Mouse (Mus musculus) kidney, adult 2 months (tissue): ENCODE results near the gene Ccnc. TPM values are rescaled to one million over a fixed set of nuclear protein-coding genes. Genes with fewer than 3 reads are reported as not detected.

Source experiments
- DNase-seq: peaks from one replicate; pipeline ENCODE4 v3.0.0; 2021
- H3K27ac ChIP-seq: fragments of 200-500 bp; 2 replicates; pipeline ENCODE4 v1.5.1; 2012; ENCODE audit warnings: low read depth, low read length, control low read depth, inconsistent platforms; ENCODE audit not compliant: insufficient read depth
- H3K27me3 ChIP-seq: fragments of 200-500 bp; replicated peaks from 2 replicates; pipeline ENCODE4 v1.6.1; 2012; ENCODE audit warnings: mild to moderate bottlenecking, moderate library complexity, low read length, inconsistent platforms; ENCODE audit not compliant: control insufficient read depth, insufficient read depth
- H3K36me3 ChIP-seq: fragments of 200-500 bp; 2 replicates; pipeline ENCODE4 v1.6.1; 2012; ENCODE audit warnings: mild to moderate bottlenecking, moderate library complexity, low read length, inconsistent platforms; ENCODE audit not compliant: control insufficient read depth, insufficient read depth
- H3K4me1 ChIP-seq: fragments of 200-500 bp; 2 replicates; pipeline ENCODE4 v1.6.1; 2011; ENCODE audit warnings: low read length; ENCODE audit not compliant: control insufficient read depth, insufficient read depth
- H3K4me3 ChIP-seq: fragments of 200-500 bp; 2 replicates; pipeline ENCODE4 v1.5.1; 2011; ENCODE audit warnings: mild to moderate bottlenecking, low read depth, low read length, control low read depth; ENCODE audit not compliant: insufficient read depth
- CTCF ChIP-seq: fragments of 200-500 bp; conservative IDR thresholded peaks from 2 replicates; pipeline ENCODE4 v1.5.1; 2011; ENCODE audit warnings: low read depth, mild to moderate bottlenecking, control low read depth, low read length, moderate library complexity, mixed read lengths; ENCODE audit not compliant: insufficient read depth, insufficient read length
- POLR2A ChIP-seq: fragments of 200-500 bp; IDR thresholded peaks from one replicate; pipeline ENCODE4 v1.6.1; 2011; ENCODE audit warnings: low read depth, low read length, control low read depth
- WGBS: fragments of 180-500 bp; shearing (Covaris S2); methylation state at CpG from one replicate; pipeline ENCODE4 v1.1.7; 2018; 5-methylcytosine and 5-hydroxymethylcytosine counted together
- polyA plus RNA-seq: library from polyadenylated mRNA; depleted of rRNA; stranded (reverse); fragments of >200 nt; gene quantifications from 2 replicates; pipeline ENCODE4 v1.2.3, GENCODE M21; 2012

The Ccnc gene
- polyA plus RNA-seq, 1 experiment = 8.3 TPM

DNA sequence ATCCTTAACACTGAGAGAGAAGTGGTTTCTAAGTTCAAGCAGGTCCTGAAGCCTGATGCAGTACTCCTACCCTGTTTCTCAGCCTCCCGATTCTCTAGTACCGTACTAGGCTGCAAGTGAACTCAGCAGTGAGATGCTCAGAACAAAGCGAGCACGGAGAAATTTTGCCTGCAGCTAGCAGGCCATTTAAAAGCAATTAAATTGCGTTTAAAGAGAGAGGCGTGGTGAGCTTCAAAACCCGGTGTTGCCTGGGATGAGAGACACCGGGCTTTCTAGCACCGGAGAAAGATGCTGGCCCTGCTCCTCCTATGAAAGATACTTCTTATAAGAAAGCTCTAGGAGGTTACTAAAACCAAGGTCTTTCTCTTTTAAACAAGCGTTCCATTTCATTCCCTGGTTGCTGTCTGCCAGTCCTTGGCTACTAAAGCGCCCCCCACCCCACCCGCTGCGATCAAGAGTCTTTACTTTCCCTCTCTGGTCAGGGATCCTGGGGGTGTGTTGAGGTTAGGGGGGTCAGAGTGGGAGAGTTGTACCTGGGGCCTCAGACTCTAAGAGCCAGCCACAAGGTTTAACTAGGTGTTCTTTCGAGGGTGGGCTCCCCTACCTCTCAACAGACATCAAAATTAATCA lies 43.0 kb upstream of the Ccnc start:
- Histone ChIP-seq H3K4me1 (no peaks in the 10 kb centered on the region), H3K36me3 (no peaks in the 10 kb centered on the region), H3K27me3 (peaks cover 13% of the 10 kb centered on the region), H3K27ac (no peak overlapping the region), H3K4me3 (no peak overlapping the region)
- no peak for TF ChIP-seq POLR2A
- no peak for TF ChIP-seq CTCF
- WGBS = 1% methylated on average over 14 of the region's 14 CpGs
- DNase-seq = no peak

DNA sequence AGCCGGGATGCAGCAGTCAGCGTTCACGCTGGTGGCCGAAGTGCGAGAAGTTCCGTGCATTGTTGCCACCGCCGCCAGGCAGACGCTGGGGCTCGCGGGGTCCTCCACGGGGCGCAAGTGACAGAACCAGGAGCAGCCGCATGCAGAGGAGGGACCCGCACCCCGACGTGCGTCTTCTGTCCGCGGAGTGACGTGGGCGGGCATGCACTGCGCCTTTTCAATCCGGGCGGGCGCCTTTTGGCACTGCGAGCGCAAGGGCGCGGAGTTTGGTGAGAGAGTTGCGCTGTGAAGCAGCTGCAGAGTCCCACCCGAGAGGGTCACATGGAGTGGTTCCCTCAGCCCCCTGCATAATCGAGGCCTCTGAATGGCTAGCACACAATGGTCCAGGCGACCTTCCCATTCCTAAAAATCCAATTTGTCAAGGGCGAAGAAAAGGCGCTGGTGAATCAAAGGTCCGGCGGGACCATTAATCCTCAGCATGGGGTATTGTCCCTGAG lies 41.9 kb upstream of the Ccnc start, which contains the start of gene Prdm13:
Prdm13 (minus strand) TSS at position 369 of the 497 bp plus-strand sequence.
- no peak within 1 kb of the TSS for H3K4me3 ChIP-seq
- no peak for DNase-seq
- peaks cover 18% of the 10 kb centered on the region for H3K27me3 ChIP-seq
- H3K36me3 ChIP-seq = no peaks in the 10 kb centered on the region
- H3K27ac ChIP-seq = no peak within 1 kb of the TSS
- TF ChIP-seq CTCF = no peak
- TF ChIP-seq POLR2A = no peak
- H3K4me1 ChIP-seq = no peaks in the 10 kb centered on the region
- 3% methylated on average over 38 of the region's 38 CpGs for WGBS

DNA sequence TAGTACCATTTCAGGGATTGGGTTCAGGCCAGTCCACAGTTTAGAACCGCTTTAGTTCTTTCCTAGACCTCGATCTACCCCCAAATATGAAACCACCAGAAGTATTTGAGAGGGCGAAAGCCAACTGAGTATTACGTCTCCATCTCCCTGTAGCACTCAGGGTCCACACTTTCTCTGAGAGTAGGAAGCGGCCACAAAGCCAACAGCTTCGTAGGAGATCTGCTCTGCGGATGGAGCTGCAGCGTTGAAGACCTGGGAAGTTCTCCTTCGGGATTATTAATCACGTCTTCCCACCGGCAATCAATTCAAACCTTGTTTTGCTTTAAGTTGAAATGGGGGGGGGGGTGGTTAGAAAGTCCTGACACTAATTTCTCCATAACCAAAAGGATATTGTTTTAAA lies 41.1 kb upstream of the Ccnc start:
- Histone ChIP-seq H3K36me3 (no peaks in the 10 kb centered on the region), H3K27ac (no peak overlapping the region), H3K27me3 (peaks cover 18% of the 10 kb centered on the region), H3K4me1 (no peaks in the 10 kb centered on the region), H3K4me3 (no peak overlapping the region)
- no peak for DNase-seq
- TF ChIP-seq CTCF (no peak), POLR2A (no peak)
- 7% methylated on average over 11 of the region's 11 CpGs for WGBS

DNA sequence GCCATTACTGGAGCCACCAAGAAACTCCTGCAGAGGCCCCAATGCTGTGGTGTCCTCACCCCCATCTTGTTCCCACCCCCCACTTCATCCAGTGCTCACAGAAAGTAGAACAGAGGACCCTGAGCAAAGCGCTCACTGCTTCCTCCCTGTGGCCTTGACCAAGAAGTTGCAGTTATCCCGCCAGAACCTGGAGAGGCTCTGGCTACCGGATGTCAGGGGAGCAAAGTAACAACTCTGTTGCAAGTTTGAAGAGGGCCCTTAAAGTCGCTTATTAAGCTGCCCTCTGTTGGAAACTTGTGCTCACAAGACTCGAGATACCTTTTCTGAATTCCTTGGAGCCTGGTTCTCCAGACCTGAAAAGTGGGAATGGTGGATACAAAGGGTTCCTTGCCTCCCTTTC lies 40.6 kb upstream of the Ccnc start:
- H3K4me1 ChIP-seq = no peaks in the 10 kb centered on the region
- no peaks in the 10 kb centered on the region for H3K36me3 ChIP-seq
- peaks cover 18% of the 10 kb centered on the region for H3K27me3 ChIP-seq
- no peak for DNase-seq
- TF ChIP-seq CTCF = no peak
- TF ChIP-seq POLR2A = no peak
- no peak overlapping the region for H3K27ac ChIP-seq
- WGBS = 2% methylated on average over 5 of the region's 5 CpGs
- H3K4me3 ChIP-seq = no peak overlapping the region

DNA sequence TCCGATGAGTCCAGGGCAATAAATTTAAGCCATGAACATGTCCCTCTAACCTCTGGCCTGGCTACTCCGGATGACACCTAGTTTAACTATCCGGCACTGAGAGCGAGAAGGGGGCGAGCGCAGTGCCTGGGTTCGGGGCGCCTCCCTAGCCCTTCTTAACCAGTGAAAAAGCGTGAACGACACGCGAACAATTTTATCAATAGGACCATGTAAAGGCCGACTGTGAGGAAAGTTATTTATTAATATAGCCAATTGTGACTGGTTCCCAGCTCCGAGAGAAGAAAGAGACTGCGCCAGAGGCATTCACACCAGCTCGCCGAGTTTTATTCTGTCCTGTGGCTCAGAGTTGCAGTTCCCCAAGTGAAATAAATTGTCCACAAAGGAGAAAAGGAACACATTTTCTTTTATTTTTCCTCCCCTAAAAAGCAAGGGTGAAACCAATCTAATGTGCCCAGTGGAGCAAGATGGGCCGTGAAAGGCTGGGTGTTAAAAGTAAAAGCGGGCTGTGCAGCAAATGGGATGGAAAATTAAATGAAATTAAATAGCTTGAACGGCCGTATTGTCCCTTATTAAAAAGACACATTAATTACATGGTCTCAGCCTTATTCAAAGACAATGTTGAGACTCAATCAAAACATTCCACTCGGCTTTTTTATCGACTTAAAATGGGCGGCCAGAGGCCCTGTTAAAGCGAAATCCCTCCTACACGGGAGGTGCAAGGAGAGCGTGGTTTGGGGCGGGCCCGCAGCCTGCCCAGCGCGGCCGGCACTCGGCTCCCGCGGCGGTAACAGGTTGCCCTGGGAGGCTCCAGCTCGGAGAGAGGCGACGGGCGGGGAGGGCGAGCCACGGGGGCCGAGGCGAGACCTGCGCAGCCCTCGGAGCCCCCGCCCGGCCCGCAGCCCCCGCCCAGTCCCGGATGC lies 39.5 kb upstream of the Ccnc start:
- no peaks in the 10 kb centered on the region for H3K36me3 ChIP-seq
- TF ChIP-seq CTCF (no peak), POLR2A (no peak)
- no peak for DNase-seq
- peak overlapping the region; percentile 34 for H3K4me3 ChIP-seq
- 2% methylated on average over 51 of the region's 51 CpGs for WGBS
- H3K4me1 ChIP-seq = no peaks in the 10 kb centered on the region
- H3K27ac ChIP-seq = no peak overlapping the region
- H3K27me3 ChIP-seq = peaks cover 18% of the 10 kb centered on the region

DNA sequence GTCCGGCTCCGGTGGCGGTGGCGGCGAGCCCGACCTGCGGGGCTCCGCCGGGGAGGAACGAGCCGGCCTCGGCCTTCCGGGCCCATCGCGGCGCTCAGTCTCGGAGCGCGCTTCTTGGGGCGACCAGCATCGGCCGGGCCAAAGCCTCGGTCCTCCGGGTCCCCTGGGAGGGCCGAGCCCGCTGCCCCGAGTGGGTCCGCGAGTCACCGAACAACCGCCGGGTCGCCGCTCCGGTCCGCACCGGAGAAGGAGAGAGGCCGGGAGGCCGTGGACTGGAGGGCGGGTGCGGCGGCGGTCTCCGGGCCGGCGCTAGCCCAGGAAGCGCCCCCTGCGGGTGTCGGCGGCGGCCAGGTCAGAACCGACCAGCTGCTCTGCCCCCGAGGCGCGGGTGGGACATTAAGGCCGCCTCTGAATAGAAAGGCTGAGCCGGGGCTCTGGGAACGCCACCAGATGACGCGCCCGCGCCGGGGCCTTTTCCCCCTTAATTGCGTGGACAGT lies 38.7 kb upstream of the Ccnc start:
- Histone ChIP-seq H3K27me3 (peaks cover 18% of the 10 kb centered on the region), H3K4me3 (peak overlapping the region; percentile 34), H3K27ac (no peak overlapping the region), H3K4me1 (no peaks in the 10 kb centered on the region), H3K36me3 (no peaks in the 10 kb centered on the region)
- under 1% methylated on average over 60 of the region's 64 CpGs for WGBS
- no peak for DNase-seq
- TF ChIP-seq CTCF (no peak), POLR2A (no peak)

DNA sequence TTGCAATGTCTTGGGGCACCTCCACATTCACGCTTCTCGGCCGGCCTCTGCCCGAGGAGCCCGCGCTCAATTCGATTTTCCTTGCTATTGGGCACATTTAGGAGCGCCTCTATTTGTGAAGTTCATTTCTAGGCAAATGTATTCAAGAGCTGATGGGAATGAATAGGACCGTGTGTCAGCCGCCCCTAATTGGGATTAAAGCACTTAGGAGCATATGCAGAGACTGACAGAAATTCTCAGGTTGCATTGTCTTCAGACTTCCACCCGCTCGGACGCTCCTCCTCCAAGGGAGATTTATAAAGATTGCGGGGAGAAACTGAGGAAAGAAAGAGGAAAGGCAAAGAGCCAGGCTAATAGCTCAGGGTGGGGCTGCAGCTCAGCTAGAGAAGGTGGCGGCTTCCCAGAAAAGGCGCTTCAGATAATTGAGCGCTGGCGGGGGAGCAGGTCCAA lies 38.0 kb upstream of the Ccnc start:
- TF ChIP-seq CTCF (no peak), POLR2A (no peak)
- DNase-seq = no peak
- peaks cover 18% of the 10 kb centered on the region for H3K27me3 ChIP-seq
- no peak overlapping the region for H3K27ac ChIP-seq
- H3K4me3 ChIP-seq = no peak overlapping the region
- no peaks in the 10 kb centered on the region for H3K36me3 ChIP-seq
- no peaks in the 10 kb centered on the region for H3K4me1 ChIP-seq
- 3% methylated on average over 18 of the region's 18 CpGs for WGBS
